Mouse (Mus musculus): ENCODE measurements at regions not wholly inside any gene's neighbourhood (a gene's known extent, or its start where the extent isn't known, plus 50 kb on each side); places are given as distances from the start of the nearest gene placed in this dataset.

- Histone ChIP-seq H3K36me3 (replicated peaks in 1 of 2; ENCODE audit: control insufficient read depth in 1 of 2, insufficient read depth in 1 of 2, low read length in 1 of 2) (no peaks in the 10 kb centered on the region), H3K27me3 (replicated peaks) (no peaks in the 10 kb centered on the region), H3K9ac (ENCODE audit: insufficient read depth, low read depth) (no peak overlapping the region), H3K9me3 (replicated peaks; ENCODE audit: low read length) (no peaks in the 10 kb centered on the region), H3K27ac (ENCODE audit: insufficient read depth, low read depth) (no peak overlapping the region), H3K4me3 (replicated peaks in 1 of 3; ENCODE audit: low read depth in 2 of 3, low read length in 2 of 3, poor library complexity in 1 of 3) (no peak overlapping the region), H3K4me2 (ENCODE audit: insufficient read depth, low read depth, poor library complexity, severe bottlenecking) (no peak overlapping the region), H3K4me1 (ENCODE audit: control insufficient read depth in 1 of 2, insufficient read depth in 2 of 2) (peaks cover 0 to 5% of the 10 kb centered on the region in 2 experiments; a peak in 1 of 4 replicates), H3K79me2 (replicated peaks; ENCODE audit: control insufficient read depth, extremely low read depth, insufficient read depth, poor library complexity, severe bottlenecking) (no peaks in the 10 kb centered on the region)
- in situ Hi-C loops (cut with MboI; ENCODE audit: low pct_ligation_motif_present, low pct_unique_long_range_greater_than_20kb, low sequenced_read_pairs), result no loop called here
- DNase-seq (ENCODE audit: extremely low read depth), result no peak
- no peak for TF ChIP-seq CTCF (conservative IDR thresholded peaks at IDR 0.05 in 1 of 2, IDR thresholded peaks at IDR 0.05 in 1 of 2; ENCODE audit: low read depth in 2 of 2, low read length in 2 of 2)
- TF ChIP-seq MEF2A (IDR thresholded peaks at IDR 0.05; ENCODE audit: borderline replicate concordance, low read depth, low read length), result no peak
- no peak for TF ChIP-seq POLR2AphosphoS2 (IDR thresholded peaks at IDR 0.05; ENCODE audit: low read depth, low read length)
- dilution Hi-C loops (cut with MboI; ENCODE audit: extremely low pct_ligation_motif_present, extremely low pct_unique_long_range_greater_than_20kb, low sequenced_read_pairs), result no loop called here
Observed at GRCm38 (mm10) chr9:87921291-87921690, 190.2 kb upstream of the Tbx18 start.

- no peak overlapping the region for H3K4me2 ChIP-seq (ENCODE audit: insufficient read depth, low read depth, poor library complexity, severe bottlenecking)
- no peak overlapping the region for H3K9ac ChIP-seq (ENCODE audit: insufficient read depth, low read depth)
- peaks cover 0 to 5% of the 10 kb centered on the region in 2 experiments; a peak in 1 of 4 replicates for H3K4me1 ChIP-seq (ENCODE audit: control insufficient read depth in 1 of 2, insufficient read depth in 2 of 2)
- H3K9me3 ChIP-seq (replicated peaks; ENCODE audit: low read length), result no peaks in the 10 kb centered on the region
- in situ Hi-C loops (cut with MboI; ENCODE audit: low pct_ligation_motif_present, low pct_unique_long_range_greater_than_20kb, low sequenced_read_pairs) (no loop called here), dilution Hi-C loops (cut with MboI; ENCODE audit: extremely low pct_ligation_motif_present, extremely low pct_unique_long_range_greater_than_20kb, low sequenced_read_pairs) (no loop called here)
- TF ChIP-seq CHD2 (IDR thresholded peaks at IDR 0.05; ENCODE audit: low read length) (no peak), MAZ (IDR thresholded peaks at IDR 0.05; ENCODE audit: low read depth, low read length) (no peak), IRF4 (IDR thresholded peaks at IDR 0.05; ENCODE audit: low read depth, low read length) (no peak), GABPA (IDR thresholded peaks at IDR 0.05; ENCODE audit: insufficient replicate concordance, low read depth, low read length) (no peak), MEF2A (IDR thresholded peaks at IDR 0.05; ENCODE audit: borderline replicate concordance, low read depth, low read length) (no peak), MXI1 (IDR thresholded peaks at IDR 0.05; ENCODE audit: low read depth, low read length) (no peak), PAX5 (IDR thresholded peaks at IDR 0.05; ENCODE audit: low read length) (no peak), UBTF (IDR thresholded peaks at IDR 0.05; ENCODE audit: low read depth, low read length) (no peak), JUND (conservative IDR thresholded peaks at IDR 0.05; ENCODE audit: low read depth, low read length) (no peak)
- DNase-seq (ENCODE audit: extremely low read depth), result peak; percentile 13
- H3K27me3 ChIP-seq (replicated peaks), result no peaks in the 10 kb centered on the region
- no peak overlapping the region for H3K27ac ChIP-seq (ENCODE audit: insufficient read depth, low read depth)
- H3K4me3 ChIP-seq (replicated peaks in 1 of 3; ENCODE audit: low read depth in 2 of 3, low read length in 2 of 3, poor library complexity in 1 of 3), result no peak overlapping the region
- no peaks in the 10 kb centered on the region for H3K36me3 ChIP-seq (replicated peaks in 1 of 2; ENCODE audit: control insufficient read depth in 1 of 2, insufficient read depth in 1 of 2, low read length in 1 of 2)
- no peaks in the 10 kb centered on the region for H3K79me2 ChIP-seq (replicated peaks; ENCODE audit: control insufficient read depth, extremely low read depth, insufficient read depth, poor library complexity, severe bottlenecking)
Observed at GRCm38 (mm10) chr9:87925151-87925550, 194.1 kb upstream of the Tbx18 start.

GRCm38 (mm10) chr9:87933230-87933629 is 202.2 kb upstream of the Tbx18 start:
- Histone ChIP-seq H3K9me3 (replicated peaks; ENCODE audit: low read length) (no peaks in the 10 kb centered on the region), H3K4me3 (replicated peaks in 1 of 3; ENCODE audit: low read depth in 2 of 3, low read length in 2 of 3, poor library complexity in 1 of 3) (no peak overlapping the region), H3K27me3 (replicated peaks) (no peaks in the 10 kb centered on the region), H3K36me3 (replicated peaks in 1 of 2; ENCODE audit: control insufficient read depth in 1 of 2, insufficient read depth in 1 of 2, low read length in 1 of 2) (no peaks in the 10 kb centered on the region), H3K27ac (ENCODE audit: insufficient read depth, low read depth) (no peak overlapping the region), H3K4me1 (ENCODE audit: control insufficient read depth in 1 of 2, insufficient read depth in 2 of 2) (no peaks in the 10 kb centered on the region), H3K9ac (ENCODE audit: insufficient read depth, low read depth) (no peak overlapping the region), H3K79me2 (replicated peaks; ENCODE audit: control insufficient read depth, extremely low read depth, insufficient read depth, poor library complexity, severe bottlenecking) (no peaks in the 10 kb centered on the region), H3K4me2 (ENCODE audit: insufficient read depth, low read depth, poor library complexity, severe bottlenecking) (no peak overlapping the region)
- in situ Hi-C loops (cut with MboI; ENCODE audit: low pct_ligation_motif_present, low pct_unique_long_range_greater_than_20kb, low sequenced_read_pairs), result no loop called here
- dilution Hi-C loops (cut with MboI; ENCODE audit: extremely low pct_ligation_motif_present, extremely low pct_unique_long_range_greater_than_20kb, low sequenced_read_pairs), result no loop called here
- TF ChIP-seq CHD1 (IDR thresholded peaks at IDR 0.05; ENCODE audit: low read depth, low read length) (no peak), TCF12 (IDR thresholded peaks at IDR 0.05; ENCODE audit: low read depth, low read length) (no peak), EP300 (IDR thresholded peaks at IDR 0.05; ENCODE audit: low read length) (no peak), ZNF384 (IDR thresholded peaks at IDR 0.05; ENCODE audit: low read depth, low read length) (no peak), JUN (IDR thresholded peaks at IDR 0.05; ENCODE audit: insufficient read depth, low read depth, low read length) (no peak), ZMIZ1 (IDR thresholded peaks at IDR 0.05; ENCODE audit: low read depth, low read length) (no peak)
- DNase-seq (ENCODE audit: extremely low read depth), result no peak
